Mouse (Mus musculus) kidney, embryonic 15.5 days (tissue): ENCODE data around the gene Gm42906. TPM values are rescaled to one million over a fixed set of nuclear protein-coding genes. Genes with fewer than 3 reads are reported as not detected.

Experiments
- ATAC-seq: fragments of 200-750 bp; cut with Nextera tagmentation; replicated peaks from 2 replicates; pipeline ENCODE4 v1.8.0; 2017; ENCODE audit warnings: moderate TSS enrichment; ENCODE audit not compliant: low FRiP score
- H3K27ac ChIP-seq: fragments of 300-500 bp; sonication (generic); 2 replicates; pipeline ENCODE4 v1.5.1; 2015; ENCODE audit warnings: mild to moderate bottlenecking, inconsistent platforms
- H3K27me3 ChIP-seq: fragments of 300-500 bp; sonication (generic); 2 replicates; pipeline ENCODE4 v1.6.1; 2015; ENCODE audit warnings: inconsistent platforms
- H3K36me3 ChIP-seq: fragments of 300-500 bp; sonication (generic); 2 replicates; pipeline ENCODE4 v1.6.1; 2015; ENCODE audit warnings: inconsistent platforms
- H3K4me1 ChIP-seq: fragments of 300-500 bp; sonication (generic); 2 replicates; pipeline ENCODE4 v1.6.1; 2015; ENCODE audit warnings: inconsistent platforms
- H3K4me2 ChIP-seq: fragments of 300-500 bp; sonication (generic); 2 replicates; pipeline ENCODE4 v1.6.1; 2015; ENCODE audit warnings: moderate library complexity, mild to moderate bottlenecking, inconsistent platforms
- H3K4me3 ChIP-seq: fragments of 300-500 bp; sonication (generic); replicated peaks from 2 replicates; pipeline ENCODE4 v1.5.1; 2015; ENCODE audit warnings: mild to moderate bottlenecking, inconsistent platforms
- H3K9ac ChIP-seq: fragments of 300-500 bp; sonication (generic); 2 replicates; pipeline ENCODE4 v1.6.1; 2015; ENCODE audit warnings: mild to moderate bottlenecking, inconsistent platforms
- H3K9me3 ChIP-seq: fragments of 300-500 bp; sonication (generic); replicated peaks from 2 replicates; pipeline ENCODE4 v1.6.1; 2016; ENCODE audit warnings: inconsistent platforms
- WGBS: fragments of 180-500 bp; shearing (Covaris S2); methylation state at CpG from one replicate; pipeline ENCODE4 v1.1.7; 2015; ENCODE audit warnings: mixed read lengths; 5-methylcytosine and 5-hydroxymethylcytosine counted together
- polyA plus RNA-seq: library from polyadenylated mRNA; unstranded; fragments of >200 nt; fragmentation: Nextera tagmentation; extraction: Ambion mirVana; gene quantifications from 2 replicates; pipeline ENCODE4 v1.2.1, GENCODE M21; 2015

Gm42906 gene
- polyA plus RNA-seq, 1 experiment from 2014 or later = not detected

- no peak overlapping the region for H3K27ac ChIP-seq
- H3K27me3 ChIP-seq = no peaks in the 10 kb centered on the region
- H3K4me1 ChIP-seq = 0 out of 2 replicates have a peak, but pooled peaks cover 6% of the 10 kb centered on the region
- no peak overlapping the region for H3K4me3 ChIP-seq
- ATAC-seq = no peak
- H3K9me3 ChIP-seq = no peaks in the 10 kb centered on the region
- no peak overlapping the region for H3K4me2 ChIP-seq
- H3K9ac ChIP-seq = no peak overlapping the region
- WGBS = 92% methylated on average over 6 of the region's 6 CpGs
- H3K36me3 ChIP-seq = peaks cover 39% of the 10 kb centered on the region
Observed at GRCm38 (mm10) chr5:151046131-151046530, 381.8 kb downstream of the Gm42906 start.

DNA sequence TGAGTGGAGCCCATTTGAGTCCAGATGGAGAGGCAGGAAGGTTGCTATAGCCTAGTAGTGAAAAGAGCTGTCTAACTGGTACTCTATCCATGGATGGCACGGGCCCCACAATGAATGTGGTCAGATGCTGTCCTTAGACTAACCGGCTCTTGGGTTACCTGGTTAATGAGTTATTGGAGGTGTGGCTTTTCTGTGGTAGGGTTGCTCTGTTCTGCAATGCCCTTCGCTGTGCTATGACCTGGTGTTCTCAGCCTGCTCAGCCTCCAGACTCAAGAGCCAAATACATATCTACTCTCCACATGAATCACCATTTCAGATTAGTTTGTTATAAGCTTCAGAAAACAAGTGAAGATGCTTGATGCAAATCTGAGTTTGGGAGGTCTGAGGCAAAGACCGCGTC lies 385.1 kb downstream of the Gm42906 start:
- H3K9me3 ChIP-seq = no peaks in the 10 kb centered on the region
- peaks cover 48% of the 10 kb centered on the region for H3K36me3 ChIP-seq
- no peak overlapping the region for H3K4me3 ChIP-seq
- H3K27me3 ChIP-seq = no peaks in the 10 kb centered on the region
- ATAC-seq = peak; percentile 74; the same call in 1 of the 2 replicates
- WGBS = 85% methylated on average over 5 of the region's 5 CpGs
- 0 out of 2 replicates have a peak overlapping the region, but pooled peaks have one; percentile 32 for H3K27ac ChIP-seq
- no peak overlapping the region for H3K9ac ChIP-seq
- 0 out of 2 replicates have a peak, but pooled peaks cover 5% of the 10 kb centered on the region for H3K4me1 ChIP-seq
- H3K4me2 ChIP-seq = no peak overlapping the region

DNA sequence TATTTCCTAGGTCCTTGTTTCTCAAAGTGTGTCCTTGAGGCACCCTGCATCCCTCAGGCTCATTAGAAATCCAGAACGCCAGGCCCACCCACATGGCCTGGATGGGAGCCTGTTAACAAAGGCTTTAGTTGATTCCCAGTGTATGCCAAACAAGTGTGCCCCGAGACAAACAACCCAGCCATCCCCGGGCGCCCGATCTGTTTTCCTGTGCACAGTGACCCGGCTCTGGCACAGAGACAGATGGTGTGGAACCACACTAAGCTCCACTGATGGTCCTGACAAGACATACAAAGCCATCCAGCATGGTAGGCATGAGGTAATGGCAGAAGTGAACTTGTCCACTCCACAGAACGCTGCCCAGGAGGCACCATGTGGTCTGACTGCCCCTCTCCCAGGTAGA lies 390.1 kb downstream of the Gm42906 start:
- Histone ChIP-seq H3K4me1 (no peaks in the 10 kb centered on the region), H3K9ac (no peak overlapping the region), H3K36me3 (peaks cover 36% of the 10 kb centered on the region), H3K4me2 (no peak overlapping the region), H3K27ac (no peak overlapping the region), H3K4me3 (no peak overlapping the region), H3K9me3 (no peaks in the 10 kb centered on the region), H3K27me3 (no peaks in the 10 kb centered on the region)
- 90% methylated on average over 7 of the region's 7 CpGs for WGBS
- ATAC-seq = no peak

GRCm38 (mm10) chr5:151034715-151035512 lies 393.0 kb downstream of the Gm42906 start:
- no peak overlapping the region for H3K27ac ChIP-seq
- H3K9me3 ChIP-seq = no peaks in the 10 kb centered on the region
- H3K36me3 ChIP-seq = peaks cover 12% of the 10 kb centered on the region
- H3K4me2 ChIP-seq = no peak overlapping the region
- 59% methylated on average over 9 of the region's 9 CpGs for WGBS
- no peak overlapping the region for H3K4me3 ChIP-seq
- no peak overlapping the region for H3K9ac ChIP-seq
- no peak for ATAC-seq
- H3K4me1 ChIP-seq = no peaks in the 10 kb centered on the region
- H3K27me3 ChIP-seq = no peaks in the 10 kb centered on the region

DNA sequence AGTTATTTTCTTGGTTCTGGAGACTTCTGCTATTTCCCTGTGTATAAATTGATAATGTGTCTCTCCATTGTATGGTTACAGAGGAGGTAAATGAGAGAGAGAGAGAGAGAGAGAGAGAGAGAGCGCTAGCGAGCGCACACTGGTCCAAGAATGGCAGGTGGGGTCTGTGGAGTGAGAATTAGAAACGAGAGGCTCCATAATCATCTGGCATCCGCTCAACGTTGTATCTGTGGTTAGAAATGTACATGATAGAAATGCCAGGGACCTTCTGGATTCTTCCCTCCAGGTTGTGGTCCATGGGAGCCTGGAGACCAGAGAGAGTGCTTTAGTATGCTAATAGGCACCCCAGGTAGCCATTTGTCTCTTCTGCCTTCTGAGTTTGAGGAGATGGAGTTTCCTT lies 399.1 kb downstream of the Gm42906 start:
- no peak for ATAC-seq
- Histone ChIP-seq H3K27me3 (no peaks in the 10 kb centered on the region), H3K9ac (no peak overlapping the region), H3K4me2 (no peak overlapping the region), H3K9me3 (no peaks in the 10 kb centered on the region), H3K4me1 (peaks cover under 1% of the 10 kb centered on the region; the same call in 1 of the 2 replicates), H3K27ac (no peak overlapping the region), H3K36me3 (no peaks in the 10 kb centered on the region), H3K4me3 (no peak overlapping the region)
- 81% methylated on average over 6 of the region's 6 CpGs for WGBS

DNA sequence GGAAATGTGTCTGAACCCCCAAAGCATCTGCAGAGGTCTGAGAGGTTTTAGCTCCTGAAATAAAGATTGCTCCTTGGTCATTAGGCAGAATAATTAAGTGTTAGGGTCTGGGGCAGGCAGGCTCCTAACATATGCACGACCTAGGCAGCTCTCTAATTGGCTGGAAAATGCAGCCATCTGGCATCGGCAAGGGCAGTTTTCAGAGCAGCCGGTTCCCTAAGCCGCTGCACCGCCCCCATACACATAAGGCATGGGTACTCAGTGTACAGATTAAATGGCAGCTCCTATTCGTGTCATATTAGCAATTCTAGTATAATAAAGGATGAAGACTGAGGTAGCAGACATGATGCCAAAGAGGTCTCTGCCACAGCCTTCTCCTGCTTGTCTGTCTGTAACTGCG lies 400.8 kb downstream of the Gm42906 start:
- no peak overlapping the region for H3K27ac ChIP-seq
- 57% methylated on average over 7 of the region's 7 CpGs for WGBS
- no peak overlapping the region for H3K4me2 ChIP-seq
- H3K36me3 ChIP-seq = no peaks in the 10 kb centered on the region
- no peaks in the 10 kb centered on the region for H3K27me3 ChIP-seq
- ATAC-seq = no peak
- H3K9ac ChIP-seq = no peak overlapping the region
- no peaks in the 10 kb centered on the region for H3K9me3 ChIP-seq
- H3K4me1 ChIP-seq = peaks cover 9% of the 10 kb centered on the region
- H3K4me3 ChIP-seq = no peak overlapping the region

DNA sequence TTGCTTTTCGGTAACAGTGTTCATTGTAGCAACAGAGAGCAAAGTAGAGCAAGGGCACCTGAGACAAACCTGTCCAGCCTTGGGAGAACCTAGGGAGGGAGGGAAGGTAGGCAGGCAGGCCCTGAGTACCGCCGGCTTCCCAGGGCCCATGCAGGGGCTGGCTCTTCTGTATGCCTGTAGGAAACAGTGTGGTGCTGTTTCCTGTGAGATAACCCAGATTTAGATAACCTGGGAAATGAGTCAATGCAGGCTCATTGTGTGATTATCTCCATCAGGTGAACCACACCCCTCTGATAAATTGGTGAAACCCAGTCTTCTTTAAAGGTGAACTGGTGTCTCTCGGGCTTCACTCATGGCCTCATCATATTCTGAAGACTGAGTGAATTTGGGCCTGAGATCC lies 401.9 kb downstream of the Gm42906 start:
- no peak for ATAC-seq
- WGBS = 97% methylated on average over 4 of the region's 4 CpGs
- H3K4me3 ChIP-seq = no peak overlapping the region
- H3K9ac ChIP-seq = no peak overlapping the region
- no peaks in the 10 kb centered on the region for H3K9me3 ChIP-seq
- H3K27me3 ChIP-seq = no peaks in the 10 kb centered on the region
- H3K4me1 ChIP-seq = peaks cover 9% of the 10 kb centered on the region
- no peak overlapping the region for H3K27ac ChIP-seq
- H3K36me3 ChIP-seq = no peaks in the 10 kb centered on the region
- H3K4me2 ChIP-seq = no peak overlapping the region

DNA sequence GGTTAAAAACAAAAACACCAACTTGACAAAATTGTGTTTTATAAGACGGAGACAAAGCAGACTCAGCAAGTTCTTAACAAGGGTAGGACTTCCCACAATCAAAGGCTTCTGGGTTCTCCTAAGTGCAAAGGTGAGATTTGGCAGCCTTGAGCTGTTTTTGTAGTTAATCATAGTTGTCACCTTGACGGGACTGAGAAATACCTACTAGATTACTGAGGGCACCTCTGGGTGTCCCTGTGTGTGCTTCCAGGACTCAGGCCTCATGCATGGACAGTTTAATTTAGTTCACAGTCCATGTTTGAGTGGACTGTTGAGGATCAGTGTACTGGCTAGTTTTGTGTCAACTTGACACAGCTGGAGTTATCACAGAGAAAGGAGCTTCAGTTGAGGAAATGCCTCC lies 403.5 kb downstream of the Gm42906 start:
- no peak overlapping the region for H3K4me2 ChIP-seq
- H3K4me1 ChIP-seq = peaks cover 11% of the 10 kb centered on the region
- H3K9ac ChIP-seq = no peak overlapping the region
- no peak for ATAC-seq
- no peak overlapping the region for H3K4me3 ChIP-seq
- H3K36me3 ChIP-seq = no peaks in the 10 kb centered on the region
- no peaks in the 10 kb centered on the region for H3K27me3 ChIP-seq
- 72% methylated on average over 2 of the region's 2 CpGs for WGBS
- H3K9me3 ChIP-seq = no peaks in the 10 kb centered on the region
- no peak overlapping the region for H3K27ac ChIP-seq

DNA sequence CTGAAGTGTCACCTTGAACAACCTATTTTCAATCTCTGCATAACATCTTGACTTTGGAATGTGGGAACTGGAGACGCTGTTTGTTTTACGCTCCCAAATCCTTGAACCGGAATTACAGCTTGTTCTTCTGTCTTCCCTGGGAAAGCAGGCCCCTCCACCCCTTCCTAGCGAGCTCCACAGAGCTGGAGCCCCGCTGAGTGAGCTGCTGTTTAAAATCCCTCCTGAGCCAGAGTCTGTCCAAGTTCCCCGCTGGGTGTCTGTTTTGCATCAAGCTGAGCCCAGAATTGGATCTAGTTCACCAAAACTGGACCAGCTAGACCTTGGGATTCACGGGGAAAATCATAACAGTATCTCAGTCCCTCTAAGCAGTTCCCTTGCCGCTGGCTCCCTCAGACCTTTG lies 404.5 kb downstream of the Gm42906 start:
- Histone ChIP-seq H3K4me2 (peak overlapping the region; percentile 31; the same call in 1 of the 2 replicates), H3K9me3 (no peaks in the 10 kb centered on the region), H3K4me3 (no peak overlapping the region), H3K27ac (peak overlapping the region; percentile 41), H3K4me1 (peaks cover 11% of the 10 kb centered on the region), H3K9ac (peak overlapping the region; percentile 12; the same call in 1 of the 2 replicates), H3K36me3 (no peaks in the 10 kb centered on the region), H3K27me3 (no peaks in the 10 kb centered on the region)
- 17% methylated on average over 8 of the region's 8 CpGs for WGBS
- ATAC-seq = 0 out of 2 replicates have a peak, but pooled peaks have one; percentile 36

- ATAC-seq = no peak
- Histone ChIP-seq H3K4me1 (peaks cover 11% of the 10 kb centered on the region), H3K36me3 (no peaks in the 10 kb centered on the region), H3K4me2 (peak overlapping the region; percentile 31; the same call in 1 of the 2 replicates), H3K4me3 (no peak overlapping the region), H3K27me3 (no peaks in the 10 kb centered on the region), H3K27ac (no peak overlapping the region), H3K9ac (peak overlapping the region; percentile 12; the same call in 1 of the 2 replicates), H3K9me3 (no peaks in the 10 kb centered on the region)
- 20% methylated on average over 1 of the region's 1 CpGs for WGBS
Observed at GRCm38 (mm10) chr5:151022939-151023338, 405.0 kb downstream of the Gm42906 start.

GRCm38 (mm10) chr5:151022026-151022425 lies 405.9 kb downstream of the Gm42906 start:
- ATAC-seq = no peak
- Histone ChIP-seq H3K9ac (no peak overlapping the region), H3K36me3 (no peaks in the 10 kb centered on the region), H3K4me1 (peaks cover 11% of the 10 kb centered on the region), H3K4me3 (no peak overlapping the region), H3K4me2 (no peak overlapping the region), H3K27ac (no peak overlapping the region), H3K9me3 (no peaks in the 10 kb centered on the region), H3K27me3 (no peaks in the 10 kb centered on the region)
- WGBS = 78% methylated on average over 7 of the region's 7 CpGs

DNA sequence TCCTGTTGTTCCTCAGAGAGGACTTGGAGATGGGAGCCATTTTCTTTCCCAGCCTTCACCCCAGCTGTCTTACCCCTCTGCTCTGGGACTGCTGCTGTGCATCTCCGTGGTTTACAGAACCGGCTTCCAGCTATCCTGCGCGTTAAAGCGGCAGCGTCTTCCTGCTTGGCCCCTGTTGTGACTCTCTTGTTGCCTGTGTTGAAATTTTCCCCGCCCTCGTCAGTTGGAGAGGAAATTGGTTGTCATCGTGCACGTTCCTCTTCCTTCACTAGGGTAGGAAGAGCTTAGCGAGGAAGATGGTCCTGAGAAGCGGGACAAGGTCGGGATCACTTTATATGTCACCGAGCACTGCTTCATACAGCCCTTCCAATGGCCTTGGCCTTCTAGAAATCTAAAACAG lies 407.1 kb downstream of the Gm42906 start:
- Histone ChIP-seq H3K4me2 (0 out of 2 replicates have a peak overlapping the region, but pooled peaks have one; percentile 22), H3K9ac (no peak overlapping the region), H3K9me3 (no peaks in the 10 kb centered on the region), H3K4me3 (no peak overlapping the region), H3K4me1 (peaks cover 11% of the 10 kb centered on the region), H3K36me3 (no peaks in the 10 kb centered on the region), H3K27ac (no peak overlapping the region), H3K27me3 (no peaks in the 10 kb centered on the region)
- WGBS = 80% methylated on average over 14 of the region's 14 CpGs
- ATAC-seq = no peak
